Mouse (Mus musculus) right cerebral cortex, postnatal 10 days (tissue): ENCODE data around the gene Med13l.
"Not testable (repeated sequence)": the region's sequence is repeated elsewhere in the genome, so short reads cannot be mapped to it uniquely, and the experiment has no call there.

Experiments used
- DNase-seq, 2 experiments: peaks; one replicate each; pipeline ENCODE4 v3.0.0; 2021; ENCODE audit warnings: low spot score in 2 of 2

Med13l gene

DNA sequence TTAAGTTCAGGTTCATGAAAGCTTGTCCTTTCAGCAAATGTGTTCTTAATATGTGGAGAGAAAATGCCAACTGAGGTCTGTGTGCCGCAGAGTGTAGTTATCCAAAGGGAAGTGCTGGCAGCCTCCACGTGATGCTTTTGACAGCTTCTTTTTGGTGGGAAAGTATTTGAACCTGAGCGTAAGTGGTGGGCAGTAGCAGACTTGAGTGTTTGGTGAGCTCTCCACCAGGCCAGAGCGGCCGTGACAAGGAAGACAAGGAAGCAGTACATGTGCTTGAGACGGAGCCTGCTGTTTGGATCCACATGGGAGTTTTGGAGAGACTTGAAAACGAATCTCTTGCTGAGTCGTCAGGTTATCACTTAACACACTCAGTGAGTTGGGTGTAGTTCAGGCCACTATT lies 71.9 kb downstream of the Med13l start:
- no peak for DNase-seq

DNA sequence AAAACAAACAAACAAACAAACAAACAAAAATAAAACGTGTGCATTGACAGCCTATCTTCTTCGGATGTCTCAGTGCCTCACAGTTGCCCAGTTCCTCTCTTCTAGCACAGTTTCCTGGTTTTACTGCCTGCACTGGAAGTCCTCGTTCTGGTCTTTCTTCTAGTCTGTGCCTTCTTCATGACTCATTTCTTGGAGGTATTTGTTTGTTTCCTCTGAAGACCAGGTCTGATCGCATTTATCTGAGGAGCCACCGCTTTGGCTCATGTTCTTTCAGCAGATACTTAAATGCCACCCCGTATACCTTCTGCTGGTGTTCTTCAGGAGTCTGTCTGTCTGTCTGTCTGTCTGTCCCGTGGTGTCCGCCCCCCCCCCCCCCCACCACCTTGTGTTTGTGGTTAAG lies 72.6 kb downstream of the Med13l start:
- no peak for DNase-seq

DNA sequence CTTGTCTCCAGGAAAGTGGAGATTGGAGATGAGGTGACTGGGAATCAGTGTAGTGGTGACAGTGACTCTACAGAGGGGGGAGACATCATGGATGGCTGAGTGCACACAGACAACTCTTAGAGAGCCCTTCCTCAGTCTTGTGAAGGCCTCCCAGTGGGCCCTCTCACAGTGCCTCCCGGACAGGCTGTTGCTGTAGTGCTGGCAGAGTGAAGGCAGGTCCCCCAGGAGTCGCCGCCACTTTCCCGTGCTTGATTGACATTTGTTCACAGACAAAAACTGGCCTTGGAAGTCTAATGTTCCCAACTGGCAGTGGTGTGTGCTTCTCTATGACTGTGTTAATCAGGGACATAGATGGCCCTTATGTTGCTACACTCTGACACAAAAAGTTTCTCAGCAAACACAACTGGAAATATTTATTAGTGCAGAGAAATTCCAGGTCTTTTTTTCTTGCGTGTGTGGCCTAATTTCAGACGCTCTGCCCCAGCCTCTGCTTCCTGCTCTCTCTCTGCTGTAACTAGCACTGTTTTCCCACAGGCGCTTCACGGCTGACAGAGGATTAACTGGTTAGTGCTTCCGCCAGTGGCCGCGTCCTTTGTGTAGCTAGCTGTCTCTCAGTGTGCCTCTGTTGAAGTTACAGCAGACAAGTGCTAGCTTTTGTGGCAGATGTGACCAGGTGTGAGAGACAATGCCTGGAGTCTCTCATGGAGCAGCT lies 75.2 kb downstream of the Med13l start:
- DNase-seq: no peak

DNA sequence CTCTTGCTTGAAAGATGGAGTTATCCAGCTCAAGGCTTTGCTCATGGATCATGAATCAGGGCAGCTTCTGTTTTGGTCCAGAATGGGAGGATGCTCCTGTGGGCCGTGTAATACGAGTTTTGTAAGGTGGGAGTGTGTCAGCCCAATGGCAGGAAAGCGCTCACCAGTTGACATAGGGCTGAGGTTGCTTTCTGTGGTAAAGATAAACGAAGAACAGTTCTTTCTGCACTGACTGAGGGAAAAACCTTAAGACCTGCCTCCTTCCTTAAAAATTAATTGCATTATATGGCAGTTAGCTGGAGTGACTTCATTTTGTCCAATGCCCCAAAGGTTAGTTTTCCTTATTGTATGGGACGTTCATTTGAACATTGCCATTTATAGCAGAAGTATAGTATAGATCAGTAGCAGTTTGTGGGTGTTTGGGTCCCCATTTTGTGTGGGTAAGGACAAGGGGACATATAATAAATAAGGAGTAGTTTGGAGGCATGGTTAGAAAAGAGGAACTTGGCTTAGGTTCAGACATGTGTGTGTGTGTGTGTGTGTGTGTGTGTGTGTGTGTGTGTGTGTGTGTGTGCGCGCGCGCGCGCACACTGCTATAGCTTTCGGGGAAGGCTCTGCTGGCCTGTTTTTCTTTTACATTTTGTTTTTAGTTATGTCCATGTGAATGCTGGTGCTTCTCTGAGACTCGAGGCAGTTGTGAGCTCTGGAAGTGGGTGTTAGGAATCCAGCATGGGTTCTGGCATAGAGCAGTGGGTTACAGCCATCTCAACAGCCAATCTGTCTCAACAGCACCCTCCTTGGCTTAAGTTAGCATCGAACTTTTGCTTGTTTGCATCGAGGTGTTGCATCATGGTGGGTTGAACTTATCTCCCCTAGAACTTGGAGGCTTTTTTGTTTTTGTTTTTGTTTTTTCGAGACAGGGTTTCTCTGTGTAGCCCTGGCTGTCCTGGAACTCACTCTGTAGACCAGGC lies 76.2 kb downstream of the Med13l start:
- no peak for DNase-seq

DNA sequence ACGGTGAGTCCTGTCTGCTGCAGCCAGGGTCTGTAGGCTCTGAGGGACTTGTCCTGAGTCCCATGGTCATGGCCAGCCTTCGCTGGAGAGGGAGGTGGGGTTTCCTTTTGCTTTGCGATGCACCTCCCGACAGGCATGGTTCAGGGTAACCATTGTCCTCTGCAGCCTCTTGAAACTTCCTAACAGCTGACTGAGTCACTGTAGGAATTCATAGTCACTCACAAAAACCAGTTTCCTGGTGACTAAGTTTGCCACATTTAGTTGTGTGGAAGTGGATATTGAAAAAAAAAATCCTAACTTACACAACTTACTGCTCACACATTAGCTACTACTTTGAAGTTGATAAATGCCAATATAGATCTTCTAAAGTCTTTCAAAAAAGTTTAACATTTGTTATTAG lies 77.5 kb downstream of the Med13l start:
- DNase-seq: no peak

DNA sequence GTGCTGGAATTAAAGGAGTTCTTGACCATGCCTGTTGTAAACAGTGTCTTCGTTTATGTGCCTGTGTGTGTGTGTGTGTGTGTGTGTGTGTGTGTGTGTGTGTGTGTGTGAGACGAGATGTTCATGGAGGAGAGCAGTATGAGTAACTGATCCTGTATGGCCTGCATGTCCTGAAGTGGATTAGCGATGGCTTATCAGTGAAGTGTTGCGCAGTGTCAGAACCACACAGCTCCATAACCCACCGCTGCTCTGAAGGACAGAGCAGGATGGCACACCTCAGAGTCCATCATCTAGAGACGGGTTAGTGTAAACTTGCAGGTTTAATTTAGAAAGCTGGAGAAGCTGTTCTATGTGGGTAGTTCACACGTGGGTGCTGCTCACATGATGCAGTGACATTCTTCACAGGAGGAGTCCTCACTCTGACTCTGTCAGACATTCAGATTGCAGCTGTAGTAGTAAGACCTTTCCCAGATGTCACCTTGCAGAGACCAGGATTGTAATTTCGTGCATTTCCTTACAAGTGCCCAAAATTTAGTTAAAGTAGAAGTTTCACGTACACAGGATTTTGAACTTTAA lies 78.1 kb downstream of the Med13l start:
- no peak for DNase-seq

DNA sequence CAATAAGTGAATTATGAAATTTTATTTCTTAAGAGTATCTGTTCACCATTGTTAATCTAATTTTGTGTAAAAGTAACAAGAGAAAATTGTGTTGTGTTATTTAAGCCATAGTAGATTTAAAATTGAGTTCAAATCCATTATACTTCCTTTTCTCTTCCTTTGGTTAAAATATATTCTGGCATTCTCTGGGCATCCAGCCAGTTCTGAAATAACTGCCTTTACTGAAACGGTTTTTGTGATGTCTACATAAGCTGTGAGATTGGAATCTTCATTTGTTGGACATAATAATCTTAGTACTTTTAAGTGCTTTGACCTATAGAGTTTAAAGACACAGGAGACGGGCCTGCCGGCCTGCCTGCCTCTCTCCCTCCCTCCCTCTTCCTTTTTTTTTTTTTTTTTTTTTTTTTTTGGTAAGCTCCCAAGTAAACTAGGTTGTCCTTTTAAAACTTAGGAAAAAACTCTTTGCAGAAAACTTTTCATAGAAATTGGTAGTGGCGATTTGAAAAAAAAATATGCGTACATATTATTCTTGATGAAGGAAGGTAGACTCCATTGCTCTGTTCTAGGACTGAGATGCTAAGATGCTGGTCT lies 78.7 kb downstream of the Med13l start:
- DNase-seq: peak in 1 of 2 experiments; percentile 52

DNA sequence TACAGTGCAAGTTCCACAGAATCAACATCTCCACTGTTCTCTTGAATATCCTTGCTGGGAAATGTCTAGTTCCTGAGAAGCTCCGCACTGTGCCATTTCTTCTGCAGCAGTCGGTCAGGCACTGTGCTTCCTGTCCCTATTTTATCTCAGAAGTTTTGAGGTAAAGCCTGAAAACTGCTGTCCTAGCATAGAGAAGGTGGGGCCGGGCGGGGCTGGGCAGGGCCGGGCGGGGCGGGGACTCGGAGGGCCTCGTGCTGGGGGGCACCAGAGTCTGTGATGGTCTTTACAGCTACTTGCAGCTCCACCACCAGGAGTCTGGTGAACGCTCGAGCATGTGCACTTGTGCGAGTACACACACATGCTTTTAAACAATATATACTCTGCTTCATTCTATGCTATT lies 83.6 kb downstream of the Med13l start:
- no peak for DNase-seq

DNA sequence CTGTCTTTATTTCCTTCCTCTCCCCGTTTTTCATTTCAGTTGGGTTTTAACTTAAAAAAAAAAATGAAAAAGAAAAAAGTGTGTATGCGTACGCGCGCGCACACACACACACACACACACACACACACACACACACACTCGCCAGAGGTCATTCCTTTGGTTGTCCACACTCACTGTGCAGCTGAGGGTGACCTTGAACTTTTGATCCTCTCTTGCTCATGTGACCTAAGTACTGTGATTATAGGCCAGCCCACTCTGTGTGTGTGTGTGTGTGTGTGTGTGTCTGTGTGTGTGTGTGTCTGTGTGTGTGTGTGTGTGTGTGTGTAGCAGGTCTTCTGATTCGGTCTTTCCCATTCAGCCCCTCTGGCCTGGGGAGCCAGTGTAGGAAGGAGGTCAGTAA lies 84.0 kb downstream of the Med13l start:
- DNase-seq: no peak

DNA sequence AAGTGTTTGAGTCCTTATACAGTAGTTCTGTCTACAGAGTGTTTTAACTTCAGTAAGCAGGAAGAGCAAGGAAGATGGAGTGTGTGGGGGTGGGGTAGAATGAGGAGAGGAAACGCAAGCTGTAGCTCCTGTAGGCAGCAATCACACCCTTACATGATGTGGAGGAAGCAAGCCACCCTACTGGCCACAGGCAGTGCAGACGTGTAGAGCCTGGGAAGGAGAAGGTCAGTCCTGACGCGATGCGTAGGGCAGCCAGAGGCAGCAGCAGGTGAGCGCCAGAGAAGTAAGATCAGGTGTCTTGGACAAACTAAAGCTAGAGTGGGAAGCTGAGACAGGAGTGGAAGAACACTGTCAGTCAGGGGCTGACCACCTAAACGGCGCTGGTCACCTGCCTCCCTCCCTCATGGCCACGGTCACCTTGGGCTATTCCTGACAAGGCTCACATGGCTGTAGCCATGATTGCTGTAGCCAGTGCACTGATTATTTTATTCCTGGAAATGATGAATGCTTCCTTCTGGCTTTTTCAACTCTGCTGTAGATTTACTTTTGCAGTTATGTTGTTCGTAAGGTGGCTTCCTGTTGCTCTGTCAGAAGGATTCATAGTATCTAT lies 84.8 kb downstream of the Med13l start:
- DNase-seq: no peak

DNA sequence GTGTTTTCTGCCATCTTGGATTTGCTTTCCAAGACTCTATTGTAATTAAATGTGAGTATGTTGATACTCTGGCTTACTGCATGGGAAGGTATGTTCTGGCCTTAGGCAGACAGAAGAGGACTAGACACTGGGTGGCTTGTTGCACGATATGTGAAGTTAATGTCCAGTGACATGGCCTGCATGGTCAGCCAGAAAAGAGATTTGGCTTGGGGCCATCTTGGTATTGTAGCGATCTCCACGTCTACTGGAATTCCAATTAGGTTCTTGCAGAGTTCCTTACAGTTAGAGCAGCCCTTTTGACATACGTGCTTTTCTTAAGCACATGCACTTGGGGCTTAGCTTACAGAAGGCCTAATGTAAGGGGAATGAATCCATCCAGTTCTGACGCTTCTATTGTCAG lies 86.4 kb downstream of the Med13l start:
- DNase-seq: no peak

DNA sequence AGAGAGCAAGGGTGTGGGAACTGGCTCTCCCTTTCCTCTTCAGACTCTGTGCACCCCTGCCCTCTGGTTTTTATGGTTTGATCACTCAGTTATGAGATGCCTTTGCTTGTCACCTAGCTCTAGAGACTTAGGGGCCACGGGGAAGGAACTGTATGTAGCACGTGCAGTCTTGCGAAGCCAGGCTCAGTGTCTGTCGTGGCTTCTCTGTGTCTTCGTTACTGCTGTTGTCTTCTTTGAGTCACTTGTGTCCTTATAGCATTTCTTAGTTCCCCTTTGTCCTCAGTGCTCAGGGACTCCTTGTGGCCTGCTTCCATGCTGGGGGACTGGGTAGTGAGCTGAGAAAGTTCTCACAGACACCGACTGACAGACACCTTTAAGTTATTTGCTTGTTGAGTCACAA lies 86.9 kb downstream of the Med13l start:
- no peak for DNase-seq

DNA sequence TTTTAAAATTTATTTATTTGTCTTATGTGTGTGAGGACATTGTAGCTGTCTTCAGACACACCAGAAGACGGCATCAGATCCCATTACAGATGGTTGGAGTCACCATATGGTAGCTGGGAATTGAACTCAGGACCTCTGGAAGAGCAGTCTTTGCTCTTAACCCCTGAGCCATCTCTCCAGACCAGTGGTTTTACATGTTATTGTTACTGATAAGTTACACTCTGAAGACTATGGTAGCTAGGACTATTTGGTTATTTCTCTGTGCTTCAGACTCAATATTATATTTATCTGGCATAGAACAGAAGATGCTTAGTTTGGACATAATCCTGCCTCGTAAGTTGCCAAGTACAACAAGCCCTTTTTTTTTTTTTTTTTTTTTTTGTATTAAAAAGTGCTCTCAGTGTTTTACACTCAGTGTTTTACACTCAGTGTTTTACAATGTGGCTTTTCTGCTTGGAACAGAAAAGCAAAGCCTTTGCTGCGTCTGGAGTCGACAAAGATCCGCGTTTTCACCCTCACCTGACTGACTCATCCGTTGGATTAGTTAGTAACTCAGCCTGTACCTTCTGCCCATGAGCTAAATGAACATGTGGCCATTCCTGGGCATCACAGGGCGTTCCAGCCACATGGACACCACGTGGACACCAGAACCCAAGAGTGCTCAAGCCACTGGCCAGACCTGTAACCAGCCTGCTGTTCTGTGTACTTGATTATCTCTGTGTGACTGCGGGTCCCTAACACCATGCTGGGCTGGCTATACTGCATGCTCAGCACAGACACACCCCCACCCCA lies 88.9 kb downstream of the Med13l start:
- no peak for DNase-seq

DNA sequence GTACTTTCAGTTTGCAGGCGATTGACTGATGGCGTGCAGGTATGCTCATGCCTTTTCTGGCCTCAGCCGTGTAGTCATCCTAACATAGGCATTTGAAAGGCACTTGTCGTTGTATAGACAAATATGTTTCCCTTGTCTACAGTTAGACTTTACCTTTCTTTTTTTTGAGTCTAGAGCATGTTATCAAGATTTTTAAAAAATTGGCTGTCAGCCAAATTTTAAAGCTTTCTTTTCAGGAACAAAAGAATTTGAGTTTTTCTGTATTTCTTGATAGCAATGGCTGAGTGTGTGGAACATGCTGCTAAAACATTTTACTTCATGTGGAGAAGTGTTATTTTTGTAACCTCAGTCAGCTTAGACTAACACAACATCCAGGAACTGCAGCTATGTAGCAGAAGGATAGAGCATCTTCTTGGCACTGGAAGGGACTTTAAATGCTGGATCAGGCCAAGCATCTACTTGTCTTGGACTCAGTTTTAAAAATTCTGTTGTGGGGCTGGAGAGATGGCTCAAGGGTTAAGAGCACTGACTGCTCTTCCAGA lies 89.6 kb downstream of the Med13l start:
- DNase-seq: no peak

DNA sequence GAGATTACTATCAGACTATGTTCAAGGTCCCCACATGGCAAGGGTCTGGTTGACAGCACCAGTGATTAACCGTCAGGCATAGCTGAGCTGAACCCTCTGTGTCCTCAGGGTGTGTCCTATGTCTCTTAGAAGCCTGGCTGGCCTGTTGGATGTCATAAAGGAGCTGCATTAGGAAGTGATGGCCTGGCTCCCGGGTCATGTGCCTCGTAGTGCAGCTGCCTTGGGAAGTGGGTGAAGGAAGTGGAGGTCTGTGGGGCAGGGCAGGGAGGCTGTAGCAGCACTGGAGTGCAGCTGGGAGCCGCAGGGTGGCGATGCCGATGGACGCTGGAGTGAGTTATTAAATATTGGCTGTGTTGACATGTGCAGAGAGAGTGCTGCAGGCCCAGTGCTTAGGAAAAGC lies 90.3 kb downstream of the Med13l start:
- DNase-seq: no peak

DNA sequence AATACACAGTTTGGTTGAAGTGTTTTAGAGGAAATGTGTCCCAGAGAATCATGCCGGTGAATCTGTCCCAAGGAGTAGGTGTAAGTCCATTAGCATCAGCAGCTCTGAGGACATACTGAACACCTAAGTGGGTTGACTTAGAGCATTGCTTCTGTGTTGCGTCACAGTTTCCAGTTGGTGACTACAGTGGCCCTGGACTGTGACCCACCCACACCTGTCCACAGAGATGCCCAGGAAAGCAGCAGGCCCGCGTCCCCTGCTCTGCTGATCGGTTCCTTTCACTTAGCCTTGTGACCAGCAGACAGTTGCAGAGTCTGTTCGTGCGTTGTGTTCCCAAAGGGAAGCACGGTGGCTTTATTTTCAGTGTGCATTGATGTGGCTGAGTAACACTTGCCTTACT lies 92.1 kb downstream of the Med13l start:
- no peak for DNase-seq

DNA sequence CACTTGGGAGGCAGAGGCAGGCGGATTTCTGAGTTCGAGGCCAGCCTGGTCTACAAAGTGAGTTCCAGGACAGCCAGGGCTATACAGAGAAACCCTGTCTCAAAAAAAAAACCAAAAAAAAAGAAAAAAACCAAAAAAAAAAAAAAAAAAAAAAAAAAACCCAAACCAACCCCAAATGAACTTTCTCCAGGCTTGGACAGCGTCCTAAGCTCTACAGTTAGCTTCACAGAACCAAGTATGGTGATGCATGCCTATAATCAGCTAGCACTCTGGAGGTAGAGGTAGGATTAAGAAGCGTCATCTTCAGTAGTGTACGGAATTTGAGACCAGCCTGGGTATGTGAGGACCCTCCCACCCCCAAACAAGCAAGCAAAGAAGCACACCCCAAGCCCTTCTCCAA lies 92.6 kb downstream of the Med13l start:
- not testable (repeated sequence) for DNase-seq

DNA sequence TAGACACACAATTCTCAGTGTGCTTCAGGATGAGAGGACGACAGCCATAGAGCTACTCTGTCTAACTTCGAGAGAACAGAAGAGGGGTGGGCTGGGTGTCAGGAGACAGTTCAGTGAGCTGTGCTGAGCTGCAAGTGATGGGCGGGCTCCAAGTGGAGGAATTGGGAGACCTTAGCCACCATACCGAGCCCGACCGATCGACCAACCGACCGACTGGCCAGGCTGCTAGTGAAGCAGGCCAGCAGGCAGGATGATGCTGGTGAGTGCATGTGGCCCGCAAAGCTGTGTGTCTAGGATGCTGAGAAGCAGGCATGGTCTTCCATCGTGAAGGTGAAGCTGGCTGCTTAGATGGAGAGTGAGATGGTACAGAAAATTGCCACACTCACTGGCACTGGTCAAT lies 94.1 kb downstream of the Med13l start:
- no peak for DNase-seq

DNA sequence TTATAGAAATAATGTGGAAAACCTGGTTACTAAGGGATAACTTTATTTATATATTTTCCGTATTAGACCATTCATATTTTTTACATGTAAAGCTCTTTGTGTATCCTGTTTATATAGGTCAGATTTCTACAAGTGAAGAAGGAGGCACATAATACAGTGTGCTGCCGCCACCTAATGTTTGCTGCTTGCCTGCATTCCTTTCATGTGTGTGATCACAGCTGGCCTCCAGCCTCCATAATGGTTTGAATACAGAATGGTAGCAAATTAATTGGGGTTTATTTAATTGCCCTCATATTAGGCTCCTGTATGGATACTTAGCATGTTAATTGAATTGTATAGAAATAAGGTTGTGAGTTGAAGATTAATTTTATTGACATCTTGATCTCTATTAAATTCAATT lies 94.5 kb downstream of the Med13l start:
- peak in 1 of 2 experiments; percentile 64 for DNase-seq

DNA sequence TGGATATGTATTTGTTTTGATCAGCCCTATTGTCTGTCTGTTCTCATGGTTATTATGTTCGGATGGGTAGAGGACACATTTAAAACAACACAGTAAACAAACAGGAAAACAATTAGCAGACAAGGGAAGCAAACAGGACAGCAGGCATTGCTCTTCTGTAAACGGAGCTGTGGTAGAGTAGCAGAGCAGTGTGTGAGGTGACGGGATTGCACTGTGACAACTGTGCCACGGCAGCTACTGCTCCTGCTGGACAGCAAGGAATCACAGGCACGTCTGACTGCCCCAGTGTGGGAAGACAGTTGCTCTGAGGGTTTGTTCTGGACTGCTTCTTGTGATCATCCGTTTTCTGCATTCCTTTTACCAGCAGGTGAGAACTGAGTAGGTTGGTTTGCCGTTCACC lies 94.9 kb downstream of the Med13l start:
- DNase-seq: no peak

DNA sequence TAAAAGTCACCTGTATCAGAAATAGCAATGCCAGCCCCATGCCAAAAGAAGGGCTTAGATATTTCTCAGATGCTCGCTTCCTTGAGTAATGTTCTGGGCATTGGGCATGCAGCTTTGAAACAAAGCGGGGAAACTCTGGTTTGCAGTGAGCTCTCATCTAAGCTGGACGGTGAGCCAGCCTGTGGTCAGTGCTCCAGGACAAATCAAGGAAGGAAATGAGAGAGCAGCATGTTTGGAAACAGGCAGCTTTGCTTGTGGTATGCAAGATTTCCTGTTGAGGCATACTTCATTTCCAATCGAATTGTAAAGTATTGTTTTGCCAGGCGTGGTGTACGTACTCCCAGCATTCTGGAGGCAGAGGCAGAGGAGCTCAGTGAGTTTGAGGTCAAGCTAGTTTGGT lies 95.5 kb downstream of the Med13l start:
- DNase-seq: no peak
